28 mouse cellular contexts compared by ENCODE assay signal in genomic region chr12:3671117-3671516, GRCm38 (mm10).
DNase-seq lines count a peak whose midpoint lies in the region; ATAC-seq and TF ChIP-seq lines count a peak whose summit lies in the region.
"Had no signal": no experiment of that assay in that cellular context is flagged by ENCODE, and none has a peak within 500 bp of the region (broad histone marks: within the 10 kb centered on the region; RNA-seq: fewer than 3 reads in every experiment).

No protein-coding gene starts in this region.

- 0 out of 2 replicates have a peak, but pooled peaks cover 3% of the 10 kb centered on the region for H3K4me1 ChIP-seq in liver, embryonic 12.5 days
- no peaks in the 10 kb centered on the region for H3K4me1 ChIP-seq in liver, embryonic 11.5 days (replicated peaks; ENCODE audit: control insufficient read depth, insufficient read depth, low read length)
- peaks cover 40% of the 10 kb centered on the region for H3K4me1 ChIP-seq in megakaryocyte, embryonic 14.5 days
- no peaks in the 10 kb centered on the region for H3K4me1 ChIP-seq in forebrain, postnatal 0 days (ENCODE audit: insufficient read depth)
- H3K4me1 ChIP-seq in forebrain, embryonic 14.5 days (ENCODE audit: control insufficient read depth, insufficient read depth, low read length): no peaks in the 10 kb centered on the region
- H3K4me1 ChIP-seq: neural tube, embryonic 12.5 days had no signal

- WGBS in liver, embryonic 12.5 days (ENCODE audit: insufficient replicate concordance): 47% methylated on average over 4 of the region's 4 CpGs
- 56% methylated on average over 4 of the region's 4 CpGs for WGBS in liver, embryonic 11.5 days
- WGBS in forebrain, postnatal 0 days: 68% methylated on average over 4 of the region's 4 CpGs
- 83% methylated on average over 4 of the region's 4 CpGs for WGBS in forebrain, embryonic 14.5 days

- H3K36me3 ChIP-seq in liver, embryonic 12.5 days: peaks cover 6% of the 10 kb centered on the region; the same call in 1 of the 2 replicates
- H3K36me3 ChIP-seq in liver, embryonic 11.5 days (ENCODE audit: control insufficient read depth, insufficient read depth, low read length): no peaks in the 10 kb centered on the region
- peaks cover 8% of the 10 kb centered on the region for H3K36me3 ChIP-seq in megakaryocyte, embryonic 14.5 days (replicated peaks; ENCODE audit: low read length)
- no peaks in the 10 kb centered on the region; the same call in 1 of the 2 replicates for H3K36me3 ChIP-seq in forebrain, postnatal 0 days (ENCODE audit: insufficient read depth)
- H3K36me3 ChIP-seq in forebrain, embryonic 14.5 days (ENCODE audit: control insufficient read depth, insufficient read depth, low read length): no peaks in the 10 kb centered on the region
- H3K36me3 ChIP-seq: midbrain, embryonic 15.5 days; neural tube, embryonic 12.5 days had no signal

- no peaks in the 10 kb centered on the region for H3K9me3 ChIP-seq in liver, embryonic 12.5 days (replicated peaks)
- no peaks in the 10 kb centered on the region for H3K9me3 ChIP-seq in liver, embryonic 11.5 days (ENCODE audit: control insufficient read depth, low read length)
- peaks cover 6% of the 10 kb centered on the region; the same call in 1 of the 2 replicates for H3K9me3 ChIP-seq in megakaryocyte, embryonic 14.5 days
- H3K9me3 ChIP-seq in forebrain, postnatal 0 days (ENCODE audit: low read length): no peaks in the 10 kb centered on the region
- no peaks in the 10 kb centered on the region for H3K9me3 ChIP-seq in forebrain, embryonic 14.5 days (replicated peaks; ENCODE audit: control insufficient read depth, low read length)
- H3K9me3 ChIP-seq: midbrain, embryonic 15.5 days; neural tube, embryonic 12.5 days had no signal

- no peak overlapping the region for H3K4me3 ChIP-seq in liver, embryonic 12.5 days
- no peak overlapping the region for H3K4me3 ChIP-seq in liver, embryonic 11.5 days (ENCODE audit: low read depth, low read length)
- H3K4me3 ChIP-seq in megakaryocyte, embryonic 14.5 days (replicated peaks): peak overlapping the region; percentile 66
- H3K4me3 ChIP-seq in forebrain, postnatal 0 days (ENCODE audit: low read depth, low read length): no peak overlapping the region
- H3K4me3 ChIP-seq in forebrain, embryonic 14.5 days (ENCODE audit: low read depth, low read length): no peak overlapping the region
- H3K4me3 ChIP-seq: erythroblast, embryonic 14.5 days; forebrain, embryonic 13.5 days; gastrocnemius, adult 2 months; limb, embryonic 13.5 days; midbrain, embryonic 15.5 days; neural tube, embryonic 12.5 days had no signal

- ATAC-seq in liver, embryonic 12.5 days: peak; percentile 35; the same call in 1 of the 2 replicates
- ATAC-seq in liver, embryonic 11.5 days (replicated peaks; ENCODE audit: low FRiP score): no peak
- ATAC-seq in common myeloid progenitor, adult 5-6 weeks (replicated peaks; ENCODE audit: low read depth, poor library complexity, severe bottlenecking): peak; percentile 89
- no peak for ATAC-seq in forebrain, postnatal 0 days
- ATAC-seq in forebrain, embryonic 14.5 days: no peak
- ATAC-seq: forebrain, embryonic 13.5 days; intestine, embryonic 16.5 days; midbrain, embryonic 15.5 days had no signal

- no peak overlapping the region for H3K27ac ChIP-seq in liver, embryonic 12.5 days
- no peak overlapping the region for H3K27ac ChIP-seq in liver, embryonic 11.5 days (ENCODE audit: low read depth, low read length)
- no peak overlapping the region for H3K27ac ChIP-seq in forebrain, postnatal 0 days (ENCODE audit: low read depth, low read length)
- H3K27ac ChIP-seq in forebrain, embryonic 14.5 days (ENCODE audit: low read depth, low read length): no peak overlapping the region
- H3K27ac ChIP-seq: forebrain, embryonic 13.5 days; gastrocnemius, adult 2 months; kidney, postnatal 0 days; limb, embryonic 13.5 days; liver, embryonic 14.5 days; macrophage; midbrain, embryonic 15.5 days; neural tube, embryonic 12.5 days had no signal

- no peak overlapping the region for H3K9ac ChIP-seq in liver, embryonic 12.5 days
- no peak overlapping the region for H3K9ac ChIP-seq in liver, embryonic 11.5 days (ENCODE audit: low read depth, low read length)
- H3K9ac ChIP-seq in forebrain, postnatal 0 days: no peak overlapping the region
- no peak overlapping the region for H3K9ac ChIP-seq in forebrain, embryonic 14.5 days (ENCODE audit: low read length)
- H3K9ac ChIP-seq: forebrain, embryonic 13.5 days; limb, embryonic 13.5 days; liver, embryonic 14.5 days; midbrain, embryonic 15.5 days; neural tube, embryonic 12.5 days had no signal

- H3K4me2 ChIP-seq in liver, embryonic 12.5 days: no peak overlapping the region
- no peak overlapping the region for H3K4me2 ChIP-seq in liver, embryonic 11.5 days
- no peak overlapping the region for H3K4me2 ChIP-seq in forebrain, postnatal 0 days (ENCODE audit: low read depth)
- no peak overlapping the region for H3K4me2 ChIP-seq in forebrain, embryonic 14.5 days (ENCODE audit: low read length)
- H3K4me2 ChIP-seq: forebrain, embryonic 13.5 days; limb, embryonic 13.5 days; midbrain, embryonic 15.5 days; neural tube, embryonic 12.5 days had no signal

- no peak for DNase-seq in liver, embryonic 11.5 days (ENCODE audit: low spot score)
- peak; percentile 77 for DNase-seq in 416B (ENCODE audit: low read depth)
- DNase-seq in forebrain, postnatal 0 days: no peak
- no peak for DNase-seq in forebrain, embryonic 14.5 days (ENCODE audit: low spot score)
- DNase-seq: adrenal gland, postnatal 25 days; B cell, adult 2 months; cerebellum, adult 18-20 months; cerebellum, postnatal 10 days; gastrocnemius, adult 2 months; gastrocnemius, postnatal 36 days; heart, postnatal 14 days; kidney, adult 8-10 months; lung, adult 2 months; lung, postnatal 10 days; right cerebral cortex, postnatal 4 days; thymus, postnatal 25 days had no signal

- TF ChIP-seq CTCF in forebrain, postnatal 0 days (IDR thresholded peaks at IDR 0.05; ENCODE audit: low read depth): no peak

- no peaks in the 10 kb centered on the region for H3K27me3 ChIP-seq in liver, embryonic 12.5 days (replicated peaks)
- no peaks in the 10 kb centered on the region for H3K27me3 ChIP-seq in liver, embryonic 11.5 days (replicated peaks; ENCODE audit: control insufficient read depth, insufficient read depth, low read length)
- H3K27me3 ChIP-seq in megakaryocyte, embryonic 14.5 days (replicated peaks): no peaks in the 10 kb centered on the region
- H3K27me3 ChIP-seq in forebrain, postnatal 0 days (ENCODE audit: insufficient read depth, low read length): no peaks in the 10 kb centered on the region
- no peaks in the 10 kb centered on the region for H3K27me3 ChIP-seq in forebrain, embryonic 14.5 days (replicated peaks; ENCODE audit: control insufficient read depth, insufficient read depth, low read length)
- H3K27me3 ChIP-seq: forebrain, embryonic 13.5 days; limb, embryonic 13.5 days; midbrain, embryonic 15.5 days; neural tube, embryonic 12.5 days had no signal

Comparison
In these comparisons a context has a peak if more than half of its experiments do, and no peak if none do; other contexts are left out.
1. ATAC-seq: peak in liver, embryonic 12.5 days (single experiment) and common myeloid progenitor, adult 5-6 weeks (single experiment); none in liver, embryonic 11.5 days (single experiment), forebrain, postnatal 0 days (single experiment) and forebrain, embryonic 14.5 days (single experiment).